Mouse (Mus musculus): ENCODE data around the gene Actn3.

DNA sequence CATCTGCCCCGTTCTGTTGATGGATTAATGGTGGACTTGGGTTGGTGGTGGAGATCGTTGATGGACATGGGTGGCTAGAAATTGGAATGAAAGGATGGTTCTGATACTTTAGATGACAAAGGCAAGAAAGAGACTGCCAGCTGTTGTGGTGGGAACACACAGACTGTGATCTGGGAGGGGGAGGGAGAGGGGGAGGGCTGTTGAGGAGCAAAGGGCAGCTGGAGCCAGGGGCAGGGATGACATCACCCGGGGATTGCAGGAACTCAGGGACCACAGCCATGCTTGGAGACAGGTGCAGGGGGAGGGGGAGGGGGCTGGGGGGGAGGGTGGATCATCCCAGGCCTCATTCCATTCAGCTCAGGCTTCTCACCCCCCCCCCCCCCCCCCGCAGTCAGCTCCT is 1.5 kb downstream of the Actn3 start:
- no peak for TF ChIP-seq CTCF (IDR thresholded peaks at IDR 0.05; ENCODE audit: low read depth, low read length)
- no peak for TF ChIP-seq POLR2A (IDR thresholded peaks at IDR 0.05; ENCODE audit: extremely low read depth, insufficient read depth, low read length)
